Comparison of ENCODE assay signal across 8 mouse cellular contexts in the genomic region with DNA sequence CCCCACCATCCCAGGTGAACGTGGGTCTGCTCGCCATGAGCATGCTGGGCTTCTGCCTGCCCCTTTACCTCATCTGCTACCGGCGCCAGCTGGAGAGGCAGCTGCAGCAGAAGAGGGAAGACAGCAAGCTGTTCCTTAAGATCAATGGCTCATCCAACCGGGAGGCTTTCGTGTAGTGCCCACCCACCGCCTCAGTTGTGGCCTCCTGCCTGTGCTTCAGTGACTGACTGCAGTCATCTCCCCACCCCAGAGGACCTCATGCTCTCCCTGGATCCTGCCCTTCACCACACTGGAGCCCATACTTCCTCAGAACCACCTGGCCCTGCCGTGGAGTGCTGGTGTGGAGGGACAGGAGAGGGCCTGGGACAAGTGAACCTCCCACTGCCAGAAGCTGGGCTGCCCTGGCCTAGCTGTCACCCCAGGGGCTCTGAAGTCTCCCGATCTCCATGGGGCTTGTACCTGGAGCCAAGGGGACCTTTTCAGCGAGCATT. TPM values are rescaled to one million over a fixed set of nuclear protein-coding genes. Genes with fewer than 3 reads are reported as not detected.
DNase-seq lines count a peak whose midpoint lies in the region; ATAC-seq lines count a peak whose summit lies in the region.

No protein-coding gene starts in this region.

- H3K4me1 ChIP-seq in limb, embryonic 13.5 days: peaks cover 14% of the 10 kb centered on the region

- DNase-seq in cerebellum, postnatal 14 days: peak; percentile 38
- DNase-seq in cerebellum, postnatal 10 days: no peak
- peak; percentile 50 for DNase-seq in retina, embryonic 14.5 days (ENCODE audit: low spot score)
- DNase-seq in retina, postnatal 1 day: no peak
- peak; percentile 58 to 68 for DNase-seq in right cerebral cortex, postnatal 10 days (ENCODE audit: low spot score in 2 of 2)
- no peak for DNase-seq in gastrocnemius, adult 18-20 months (ENCODE audit: low spot score)

- H3K27me3 ChIP-seq in limb, embryonic 13.5 days: no peaks in the 10 kb centered on the region

- H3K4me2 ChIP-seq in limb, embryonic 13.5 days (replicated peaks): peak overlapping the region; percentile 39

- 0 out of 2 replicates have a peak overlapping the region, but pooled peaks have one; percentile 55 for H3K27ac ChIP-seq in limb, embryonic 13.5 days

- H3K36me3 ChIP-seq in limb, embryonic 13.5 days: no peaks in the 10 kb centered on the region

- ATAC-seq in limb, embryonic 13.5 days (ENCODE audit: low FRiP score, low read depth): no peak
- ATAC-seq in megakaryocyte progenitor cell, adult 5-6 weeks (replicated peaks; ENCODE audit: poor library complexity): no peak

- 21% methylated on average over 10 of the region's 10 CpGs for WGBS in limb, embryonic 13.5 days

- H3K9me3 ChIP-seq in limb, embryonic 13.5 days: no peaks in the 10 kb centered on the region

- peak overlapping the region; percentile 54 for H3K9ac ChIP-seq in limb, embryonic 13.5 days

- no peak overlapping the region for H3K4me3 ChIP-seq in limb, embryonic 13.5 days

RNA-seq across cellular contexts. Expression of gene Pitpna, which starts 15.6 kb away (rescaled TPM):
- 60.9 and 62.5 TPM in 2 replicates for polyA plus RNA-seq in limb, embryonic 13.5 days (2015; fragmentation: Nextera tagmentation; extraction: Ambion mirVana)
- total RNA-seq in gastrocnemius, adult 18-20 months (2021): 100 to 1,000 TPM; 168 to 172 TPM
- total RNA-seq in megakaryocyte progenitor cell, adult 5-6 weeks (2015): 166 and 176 TPM in 2 replicates
- 70.3 and 82.4 TPM in 2 replicates for total RNA-seq in megakaryocyte progenitor cell, adult 5-6 weeks (2017)

RNA-seq across cellular contexts. Expression of gene Slc43a2, which starts 40.9 kb away (rescaled TPM):
- 4.8 TPM in 2 replicates for polyA plus RNA-seq in limb, embryonic 13.5 days (2015; fragmentation: Nextera tagmentation; extraction: Ambion mirVana)
- 10 to 100 TPM; 24.0 to 32.2 TPM for total RNA-seq in gastrocnemius, adult 18-20 months (2021)
- total RNA-seq in megakaryocyte progenitor cell, adult 5-6 weeks (2015): 8.6 and 12.2 TPM in 2 replicates
- total RNA-seq in megakaryocyte progenitor cell, adult 5-6 weeks (2017): 8.9 and 9.9 TPM in 2 replicates

RNA-seq across cellular contexts. Expression of gene Inpp5k, which starts 58.4 kb away (rescaled TPM):
- 21.1 and 22.0 TPM in 2 replicates for polyA plus RNA-seq in limb, embryonic 13.5 days (2015; fragmentation: Nextera tagmentation; extraction: Ambion mirVana)
- total RNA-seq in gastrocnemius, adult 18-20 months (2021): 10 to 100 TPM; 24.6 to 25.0 TPM
- total RNA-seq in megakaryocyte progenitor cell, adult 5-6 weeks (2015): 38.1 and 43.0 TPM in 2 replicates
- total RNA-seq in megakaryocyte progenitor cell, adult 5-6 weeks (2017): 21.9 and 23.7 TPM in 2 replicates

RNA-seq across cellular contexts. Expression of gene Scarf1, which starts 59.0 kb away (rescaled TPM):
- polyA plus RNA-seq in limb, embryonic 13.5 days (2015; fragmentation: Nextera tagmentation; extraction: Ambion mirVana): 6.0 and 6.6 TPM in 2 replicates
- 1 to 10 TPM; 2.4 to 3.3 TPM for total RNA-seq in gastrocnemius, adult 18-20 months (2021)
- total RNA-seq in megakaryocyte progenitor cell, adult 5-6 weeks (2015): 1.7 and 3.0 TPM in 2 replicates
- 2.4 and 3.7 TPM in 2 replicates for total RNA-seq in megakaryocyte progenitor cell, adult 5-6 weeks (2017)

Comparison
In these comparisons a context has a peak if more than half of its experiments do, and no peak if none do; other contexts are left out.
1. DNase-seq: peak in cerebellum, postnatal 14 days (2 of 2), retina, embryonic 14.5 days (single experiment) and right cerebral cortex, postnatal 10 days (2 of 2); none in cerebellum, postnatal 10 days (0 of 2), retina, postnatal 1 day (single experiment) and gastrocnemius, adult 18-20 months (single experiment).